ENCODE assay signal across 8 mouse cellular contexts in genomic region chr10:100629762-100630438, GRCm38 (mm10). TPM values are rescaled to one million over a fixed set of nuclear protein-coding genes. Genes with fewer than 3 reads are reported as not detected.
DNase-seq lines count a peak whose midpoint lies in the region; ATAC-seq and TF ChIP-seq lines count a peak whose summit lies in the region.

No protein-coding gene starts in this region.

- peak; percentile 18 for DNase-seq in kidney, adult 18-20 months
- no peak for DNase-seq in kidney, adult 11 months
- DNase-seq in cerebellum, adult 11-12 months: peak; percentile 39
- peak; percentile 90 for DNase-seq in hindbrain, postnatal 0 days (ENCODE audit: low spot score)
- peak; percentile 50 to 66 for DNase-seq in left cerebral cortex, postnatal 10 days (ENCODE audit: extremely low spot score in 1 of 2, low spot score in 2 of 2)
- DNase-seq in right cerebral cortex, postnatal 36 days (ENCODE audit: low spot score in 2 of 2): peak; percentile 24 to 30

- H3K4me3 ChIP-seq in forebrain, embryonic 15.5 days: no peak overlapping the region
- H3K4me3 ChIP-seq in hindbrain, postnatal 0 days (ENCODE audit: low read length): 0 out of 2 replicates have a peak overlapping the region, but pooled peaks have one; percentile 14

- 27% methylated on average over 20 of the region's 20 CpGs for WGBS in forebrain, embryonic 15.5 days
- WGBS in hindbrain, postnatal 0 days: 19% methylated on average over 20 of the region's 20 CpGs

- peak overlapping the region; percentile 31 for H3K4me2 ChIP-seq in forebrain, embryonic 15.5 days (replicated peaks)
- peak overlapping the region; percentile 51 for H3K4me2 ChIP-seq in hindbrain, postnatal 0 days (ENCODE audit: low read depth, low read length)

- ATAC-seq in forebrain, embryonic 15.5 days (replicated peaks): peak; percentile 84
- ATAC-seq in hindbrain, postnatal 0 days: peak; percentile 72
- peak; percentile 97 for ATAC-seq in megakaryocyte progenitor cell, adult 5-6 weeks (replicated peaks; ENCODE audit: poor library complexity)

- TF ChIP-seq CTCF in hindbrain, postnatal 0 days (IDR thresholded peaks at IDR 0.05; ENCODE audit: low read depth): peak; percentile 84

- H3K36me3 ChIP-seq in forebrain, embryonic 15.5 days: no peaks in the 10 kb centered on the region
- H3K36me3 ChIP-seq in hindbrain, postnatal 0 days (ENCODE audit: insufficient read depth, low read length): no peaks in the 10 kb centered on the region

- no peaks in the 10 kb centered on the region for H3K27me3 ChIP-seq in forebrain, embryonic 15.5 days
- H3K27me3 ChIP-seq in hindbrain, postnatal 0 days (ENCODE audit: insufficient read depth, low read length): no peaks in the 10 kb centered on the region

- H3K9ac ChIP-seq in forebrain, embryonic 15.5 days (replicated peaks): 0 out of 2 replicates have a peak overlapping the region, but pooled peaks have one; percentile 15
- H3K9ac ChIP-seq in hindbrain, postnatal 0 days (replicated peaks; ENCODE audit: low read length): 0 out of 2 replicates have a peak overlapping the region, but pooled peaks have one; percentile 25

- H3K27ac ChIP-seq in forebrain, embryonic 15.5 days (replicated peaks): peak overlapping the region; percentile 60; the same call in 1 of the 2 replicates
- H3K27ac ChIP-seq in hindbrain, postnatal 0 days: peak overlapping the region; percentile 71

- peaks cover 3% of the 10 kb centered on the region for H3K4me1 ChIP-seq in forebrain, embryonic 15.5 days
- H3K4me1 ChIP-seq in hindbrain, postnatal 0 days (ENCODE audit: insufficient read depth, low read length): no peaks in the 10 kb centered on the region

- H3K9me3 ChIP-seq in forebrain, embryonic 15.5 days: no peaks in the 10 kb centered on the region
- no peaks in the 10 kb centered on the region for H3K9me3 ChIP-seq in hindbrain, postnatal 0 days (ENCODE audit: low read length)

- intact Hi-C loops in left cerebral cortex, postnatal 10 days (cut with DNase I): loop anchor here (5.0 kb wide), 2 partner anchors 112 to 1787 kb away; no protein-coding TSS in a partner anchor

RNA-seq across cellular contexts. Expression of gene 1700017N19Rik, which starts 39.6 kb away (rescaled TPM):
- not detected in 2 replicates for polyA plus RNA-seq in forebrain, embryonic 15.5 days (2015; fragmentation: Nextera tagmentation; extraction: Ambion mirVana)
- not detected in 2 replicates for total RNA-seq in hindbrain, postnatal 0 days (2014; rRNA removed)
- polyA plus RNA-seq in hindbrain, postnatal 0 days (2015; fragmentation: Nextera tagmentation; extraction: Ambion mirVana): 0.23 and 0.43 TPM in 2 replicates
- total RNA-seq in left cerebral cortex, postnatal 10 days (2021): not detected
- total RNA-seq in megakaryocyte progenitor cell, adult 5-6 weeks (2015): not detected in 2 replicates
- total RNA-seq in megakaryocyte progenitor cell, adult 5-6 weeks (2017): not detected in 2 replicates

RNA-seq across cellular contexts. Expression of gene 4930430F08Rik, which starts 39.7 kb away (rescaled TPM):
- 13.9 and 15.2 TPM in 2 replicates for polyA plus RNA-seq in forebrain, embryonic 15.5 days (2015; fragmentation: Nextera tagmentation; extraction: Ambion mirVana)
- 19.6 and 24.5 TPM in 2 replicates for total RNA-seq in hindbrain, postnatal 0 days (2014; rRNA removed)
- polyA plus RNA-seq in hindbrain, postnatal 0 days (2015; fragmentation: Nextera tagmentation; extraction: Ambion mirVana): 16.5 and 20.2 TPM in 2 replicates
- 10 to 100 TPM; 22.2 to 25.2 TPM for total RNA-seq in left cerebral cortex, postnatal 10 days (2021)
- 11.4 and 13.3 TPM in 2 replicates for total RNA-seq in megakaryocyte progenitor cell, adult 5-6 weeks (2015)
- 11.6 and 12.2 TPM in 2 replicates for total RNA-seq in megakaryocyte progenitor cell, adult 5-6 weeks (2017)
